Mouse (Mus musculus) layer of hippocampus, postnatal 25 days (tissue): ENCODE data around the gene Gstm3. TPM values are rescaled to one million over a fixed set of nuclear protein-coding genes. Genes with fewer than 3 reads are reported as not detected.
"Not testable (repeated sequence)": the region's sequence is repeated elsewhere in the genome, so short reads cannot be mapped to it uniquely, and the experiment has no call there.

Source experiments
- DNase-seq, 2 experiments: peaks; one replicate each; pipeline ENCODE4 v3.0.0; 2022; ENCODE audit warnings: mixed read lengths in 2 of 2, low spot score in 1 of 2; ENCODE audit errors: extremely low spot score in 1 of 2
- total RNA-seq, 2 experiments: library from RNA; stranded (reverse); gene quantifications; 2 replicates each; pipeline ENCODE4 v1.2.3; 2021

Gstm3 gene
- total RNA-seq = not detected

- no peak for DNase-seq
These were observed at the start of gene Gstm3 for GRCm38 (mm10) chr3:107968724-107969395. Gstm3 (minus strand) TSS chr3:107969283.

GRCm38 (mm10) chr3:108018190-108018820 is 49.2 kb upstream of the Gstm3 start:
- DNase-seq = no peak

GRCm38 (mm10) chr3:108017473-108018189 is 48.5 kb upstream of the Gstm3 start, which contains the start of gene Gstm1:
Gstm1 (minus strand) TSS chr3:108017973.
- peak; percentile 80 to 95 for DNase-seq

- DNase-seq = not testable (repeated sequence)
These were observed 47.4 kb upstream of the Gstm3 start for GRCm38 (mm10) chr3:108016468-108016867.

GRCm38 (mm10) chr3:108014974-108015346 is 45.9 kb upstream of the Gstm3 start:
- DNase-seq = no peak

GRCm38 (mm10) chr3:108014098-108014973 is 45.3 kb upstream of the Gstm3 start:
- DNase-seq = no peak

- DNase-seq = peak; percentile 27 to 40
These were observed 44.3 kb upstream of the Gstm3 start for GRCm38 (mm10) chr3:108013331-108013871.

- no peak for DNase-seq
These were observed 42.5 kb upstream of the Gstm3 start for GRCm38 (mm10) chr3:108011558-108011957.

- no peak for DNase-seq
These were observed 41.2 kb upstream of the Gstm3 start for GRCm38 (mm10) chr3:108010286-108010685.

- no peak for DNase-seq
These were observed 32.9 kb upstream of the Gstm3 start for GRCm38 (mm10) chr3:108002021-108002420.

- no peak for DNase-seq
These were observed 30.4 kb upstream of the Gstm3 start for GRCm38 (mm10) chr3:107999491-107999890.

- no peak for DNase-seq
These were observed 29.5 kb upstream of the Gstm3 start for GRCm38 (mm10) chr3:107998591-107998990.

GRCm38 (mm10) chr3:107996576-107996975 is 27.5 kb upstream of the Gstm3 start:
- no peak for DNase-seq

GRCm38 (mm10) chr3:107995974-107996373 is 26.9 kb upstream of the Gstm3 start:
- not testable (repeated sequence) for DNase-seq

- DNase-seq = no peak
These were observed 17.0 kb upstream of the Gstm3 start, which contains the start of gene Gstm2 for GRCm38 (mm10) chr3:107986041-107986562. Gstm2 (minus strand) TSS chr3:107986453.

- DNase-seq = not testable (repeated sequence)
These were observed 16.1 kb upstream of the Gstm3 start for GRCm38 (mm10) chr3:107985141-107985540.

GRCm38 (mm10) chr3:107984471-107984870 is 15.4 kb upstream of the Gstm3 start:
- no peak for DNase-seq

GRCm38 (mm10) chr3:107983771-107984170 is 14.7 kb upstream of the Gstm3 start:
- DNase-seq = no peak

- DNase-seq = no peak
These were observed 13.6 kb upstream of the Gstm3 start for GRCm38 (mm10) chr3:107982726-107983125.

- no peak for DNase-seq
These were observed 12.2 kb upstream of the Gstm3 start for GRCm38 (mm10) chr3:107981261-107981660.
